Mouse (Mus musculus) gastrocnemius, adult 18-20 months (tissue): Measurements from ENCODE around the gene Mfsd11. TPM values are rescaled to one million over a fixed set of nuclear protein-coding genes. Genes with fewer than 3 reads are reported as not detected.

Source experiments
- DNase-seq: peaks from one replicate; pipeline ENCODE4 v3.0.0; 2021; ENCODE audit warnings: low spot score
- total RNA-seq, 2 experiments: library from RNA; stranded (reverse); gene quantifications; 2 replicates each; pipeline ENCODE4 v1.2.3; 2021

The Mfsd11 gene
- total RNA-seq, 2 experiments from 2014 or later = 19.1 to 26.2 TPM

GRCm38 (mm10) chr11:116922058-116922457, 69.8 kb downstream of the Mfsd11 start:
- peak; percentile 26 for DNase-seq

Other genes with a start within 250 kb of the Mfsd11 start
- gene Rhbdf2, start 225.4 kb upstream of the Mfsd11 start, total RNA-seq = 10 to 100 TPM; 11.2 to 11.9 TPM
- gene Prcd, start 198.9 kb upstream of the Mfsd11 start, total RNA-seq = under 1 TPM; 0.34 to 0.50 TPM
- gene Cygb, start 198.1 kb upstream of the Mfsd11 start, total RNA-seq = 10 to 100 TPM; 10.5 to 15.0 TPM
- gene St6galnac1, start 76.9 kb upstream of the Mfsd11 start, total RNA-seq = not detected
- gene Mxra7, start 24.4 kb upstream of the Mfsd11 start, total RNA-seq = 1 to 10 TPM; 5.2 to 8.2 TPM
- 10 to 100 TPM; 40.1 to 41.4 TPM for gene Mettl23, start 9.2 kb upstream of the Mfsd11 start, total RNA-seq
- 10 to 100 TPM; 18.4 to 28.1 TPM for gene Jmjd6, start 9.0 kb upstream of the Mfsd11 start, total RNA-seq
- gene Srsf2, start 654 bp downstream of the Mfsd11 start, total RNA-seq = 10 to 100 TPM; 68.0 to 72.0 TPM
- not detected for gene Mgat5b, start 66.4 kb downstream of the Mfsd11 start, total RNA-seq